Mouse (Mus musculus) adrenal gland, adult 2 months (tissue): ENCODE measurements around the gene Ppcdc. TPM values are rescaled to one million over a fixed set of nuclear protein-coding genes. Genes with fewer than 3 reads are reported as not detected.

Source experiments
- DNase-seq: peaks from one replicate; pipeline ENCODE4 v3.0.0; 2021
- long read RNA-seq: library from polyadenylated mRNA; stranded (forward); transcript quantifications from one replicate; pipeline ENCODE4 v2.0.0, GENCODE M21; 2021
- polyA plus RNA-seq: library from polyadenylated mRNA; depleted of rRNA; stranded (reverse); fragments of >200 nt; gene quantifications from 2 replicates; pipeline ENCODE4 v1.2.3, GENCODE M21; 2012; rRNA removed
- total RNA-seq, 2 experiments: library from RNA; stranded (reverse); gene quantifications; 2 replicates each; pipeline ENCODE4 v1.2.3; 2021

The Ppcdc gene
- 10 to 100 TPM; 21.7 to 21.9 TPM for total RNA-seq
- polyA plus RNA-seq: 38.0 and 43.9 TPM in 2 replicates
- long read RNA-seq, transcript Ppcdc-201 (7 exons, 2,744 nt): major isoform, 8 of 22 reads
- long read RNA-seq, partial matches to known transcripts: 2 of 22 reads
- long read RNA-seq, other reads (novel, unspliced or antisense): 10 of 22 reads

GRCm38 (mm10) chr9:57439522-57440295 lies at the start of gene Ppcdc:
Gene Ppcdc (minus strand): TSS chr9:57440124.
- DNase-seq: peak; percentile 94

- DNase-seq: no peak
Observed at GRCm38 (mm10) chr9:57487807-57488206, 47.9 kb upstream of the Ppcdc start.

- DNase-seq: peak; percentile 82
Observed at GRCm38 (mm10) chr9:57485774-57486173, 45.9 kb upstream of the Ppcdc start.

GRCm38 (mm10) chr9:57468914-57469313 lies 29.0 kb upstream of the Ppcdc start:
- no peak for DNase-seq

- peak; percentile 91 for DNase-seq
Observed at GRCm38 (mm10) chr9:57467896-57468549, 28.1 kb upstream of the Ppcdc start, which contains the start of gene Scamp5. Gene Scamp5 (minus strand): TSS chr9:57468060.

GRCm38 (mm10) chr9:57467271-57467771 lies 27.4 kb upstream of the Ppcdc start:
- peak; percentile 25 for DNase-seq

GRCm38 (mm10) chr9:57466101-57466500 lies 26.2 kb upstream of the Ppcdc start:
- no peak for DNase-seq

GRCm38 (mm10) chr9:57462866-57463265 lies 22.9 kb upstream of the Ppcdc start:
- DNase-seq: no peak

GRCm38 (mm10) chr9:57459707-57460106 lies 19.8 kb upstream of the Ppcdc start:
- DNase-seq: no peak

GRCm38 (mm10) chr9:57453516-57453915 lies 13.6 kb upstream of the Ppcdc start:
- DNase-seq: no peak

- DNase-seq: no peak
Observed at GRCm38 (mm10) chr9:57452624-57453462, 12.9 kb upstream of the Ppcdc start.

GRCm38 (mm10) chr9:57449715-57450114 lies 9.8 kb upstream of the Ppcdc start:
- DNase-seq: no peak

GRCm38 (mm10) chr9:57440620-57441019 lies 696 bp upstream of the Ppcdc start:
- no peak for DNase-seq

GRCm38 (mm10) chr9:57439083-57439482 lies 841 bp downstream of the Ppcdc start:
- no peak for DNase-seq

GRCm38 (mm10) chr9:57437896-57438614 lies 1.9 kb downstream of the Ppcdc start:
- no peak for DNase-seq

GRCm38 (mm10) chr9:57436166-57436565 lies 3.8 kb downstream of the Ppcdc start:
- DNase-seq: no peak

GRCm38 (mm10) chr9:57434405-57435165 lies 5.3 kb downstream of the Ppcdc start:
- no peak for DNase-seq

GRCm38 (mm10) chr9:57433097-57434032 lies 6.6 kb downstream of the Ppcdc start:
- peak; percentile 81 for DNase-seq

GRCm38 (mm10) chr9:57432480-57432879 lies 7.4 kb downstream of the Ppcdc start:
- no peak for DNase-seq
